Mouse (Mus musculus) cerebellum, adult 2 months (tissue): ENCODE data around the gene Olfr434. TPM values are rescaled to one million over a fixed set of nuclear protein-coding genes. Genes with fewer than 3 reads are reported as not detected.
A peak's percentile ranks its signal among the peaks of the same experiment; 100 is the strongest.
"Not testable (repeated sequence)": the region's sequence is repeated elsewhere in the genome, so short reads cannot be mapped to it uniquely, and the experiment has no call there.

Experiments
- DNase-seq, 2 experiments: peaks; one replicate each; pipeline ENCODE4 v3.0.0; 2021
- H3K27ac ChIP-seq: fragments of 200-500 bp; 2 replicates; pipeline ENCODE4 v1.5.1; 2012; ENCODE audit warnings: low read length, control low read depth, inconsistent platforms; ENCODE audit not compliant: insufficient read depth
- H3K27me3 ChIP-seq: fragments of 200-500 bp; 2 replicates; pipeline ENCODE4 v1.6.1; 2012; ENCODE audit warnings: inconsistent platforms, mild to moderate bottlenecking, low read length, moderate library complexity; ENCODE audit not compliant: control insufficient read depth, insufficient read depth
- H3K4me1 ChIP-seq: fragments of 200-500 bp; 2 replicates; pipeline ENCODE4 v1.6.1; 2011; ENCODE audit warnings: low read length; ENCODE audit not compliant: control insufficient read depth, insufficient read depth
- H3K4me3 ChIP-seq: fragments of 200-500 bp; replicated peaks from 2 replicates; pipeline ENCODE3; 2011; ENCODE audit warnings: mild to moderate bottlenecking, low read depth, low read length, control low read depth; ENCODE audit not compliant: insufficient read depth
- CTCF ChIP-seq: fragments of 200-500 bp; IDR thresholded peaks from 2 replicates; pipeline ENCODE4 v1.5.1; 2011; ENCODE audit warnings: low read depth, mild to moderate bottlenecking, control low read depth, low read length, moderate library complexity, borderline replicate concordance; ENCODE audit not compliant: insufficient read depth
- POLR2A ChIP-seq: fragments of 200-500 bp; IDR thresholded peaks from 2 replicates; pipeline ENCODE4 v1.6.1; 2011; ENCODE audit warnings: low read length, control low read depth, borderline replicate concordance; ENCODE audit not compliant: insufficient read depth
- WGBS: fragments of 180-500 bp; shearing (Covaris S2); methylation state at CpG from one replicate; pipeline ENCODE4 v1.1.7; 2018; 5-methylcytosine and 5-hydroxymethylcytosine counted together
- polyA plus RNA-seq: library from polyadenylated mRNA; depleted of rRNA; stranded (reverse); fragments of >200 nt; gene quantifications from 2 replicates; pipeline ENCODE4 v1.2.3, GENCODE M21; 2012

Olfr434 gene
- polyA plus RNA-seq, 1 experiment, result not detected

- Histone ChIP-seq H3K27ac (no peak overlapping the region), H3K4me1 (no peaks in the 10 kb centered on the region), H3K4me3 (no peak overlapping the region), H3K27me3 (no peaks in the 10 kb centered on the region)
- DNase-seq, result no peak
- TF ChIP-seq POLR2A, result no peak
- no peak for TF ChIP-seq CTCF
These were observed 10.0 kb upstream of the Olfr434 start for GRCm38 (mm10) chr6:43202786-43203185.

GRCm38 (mm10) chr6:43205355-43205754 lies 7.5 kb upstream of the Olfr434 start:
- Histone ChIP-seq H3K4me1 (no peaks in the 10 kb centered on the region), H3K27me3 (no peaks in the 10 kb centered on the region), H3K4me3 (no peak overlapping the region), H3K27ac (no peak overlapping the region)
- no peak for TF ChIP-seq POLR2A
- no peak for TF ChIP-seq CTCF
- no peak for DNase-seq
- WGBS, result 46% methylated on average over 2 of the region's 2 CpGs

GRCm38 (mm10) chr6:43231255-43231654 lies 18.4 kb downstream of the Olfr434 start, which contains the start of gene Olfr47:
Gene Olfr47 (plus strand): TSS chr6:43231529.
- H3K27me3 ChIP-seq, H3K4me1 ChIP-seq, DNase-seq, H3K27ac ChIP-seq, H3K4me3 ChIP-seq: not testable (repeated sequence)
- 70% methylated on average over 1 of the region's 1 CpGs for WGBS

- no peak for TF ChIP-seq POLR2A
- TF ChIP-seq CTCF, result peak; percentile 20; the same call in 1 of the 2 replicates
- no peak overlapping the region for H3K4me3 ChIP-seq
- no peaks in the 10 kb centered on the region for H3K27me3 ChIP-seq
- 23% methylated on average over 4 of the region's 4 CpGs for WGBS
- DNase-seq, result no peak
- H3K4me1 ChIP-seq, result no peaks in the 10 kb centered on the region
- no peak overlapping the region for H3K27ac ChIP-seq
These were observed 29.2 kb downstream of the Olfr434 start for GRCm38 (mm10) chr6:43242061-43242460.

GRCm38 (mm10) chr6:43247396-43247795 lies 34.6 kb downstream of the Olfr434 start:
- no peaks in the 10 kb centered on the region for H3K27me3 ChIP-seq
- TF ChIP-seq POLR2A (no peak), CTCF (no peak)
- no peak overlapping the region for H3K4me3 ChIP-seq
- H3K4me1 ChIP-seq, result no peaks in the 10 kb centered on the region
- 63% methylated on average over 3 of the region's 3 CpGs for WGBS
- no peak overlapping the region for H3K27ac ChIP-seq
- DNase-seq, result no peak

GRCm38 (mm10) chr6:43252994-43253393 lies 40.2 kb downstream of the Olfr434 start:
- DNase-seq, result no peak
- H3K4me1 ChIP-seq, result no peaks in the 10 kb centered on the region
- no peaks in the 10 kb centered on the region for H3K27me3 ChIP-seq
- 95% methylated on average over 1 of the region's 1 CpGs for WGBS
- TF ChIP-seq POLR2A (no peak), CTCF (no peak)
- H3K27ac ChIP-seq, result no peak overlapping the region
- no peak overlapping the region for H3K4me3 ChIP-seq

DNA sequence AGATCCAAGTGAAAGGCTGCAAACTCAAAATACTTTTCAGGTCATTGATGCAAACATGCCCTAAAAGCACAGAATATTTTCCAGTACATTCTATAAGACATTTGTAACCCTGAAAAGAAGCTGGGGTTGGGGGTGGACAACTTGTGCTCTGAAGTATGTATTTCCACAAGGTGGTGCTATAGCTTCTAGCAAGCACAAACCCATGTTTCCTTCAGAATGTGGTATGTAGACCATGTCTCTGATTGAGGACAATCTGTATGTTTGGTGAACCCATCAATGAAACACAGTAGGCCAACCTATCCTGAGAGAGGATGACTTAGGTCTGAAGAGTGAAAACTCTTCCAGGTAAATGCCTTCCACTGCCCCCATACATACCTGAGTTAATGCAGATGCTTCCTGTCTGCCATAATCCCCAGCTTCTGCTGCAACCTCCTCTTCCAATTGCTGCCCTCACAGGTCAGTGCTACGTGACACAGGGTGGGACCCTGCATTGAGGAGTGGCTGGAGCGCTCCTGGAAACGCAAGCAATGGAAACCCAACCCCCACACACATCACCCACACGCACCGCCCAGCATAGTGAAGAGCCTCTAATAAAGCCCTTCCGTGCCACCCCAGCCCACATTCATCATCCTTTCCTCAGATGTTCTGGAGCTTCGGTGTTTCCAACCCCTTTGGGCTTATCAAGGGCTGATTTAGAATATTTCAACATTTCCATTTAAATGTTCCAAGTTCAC lies 41.5 kb downstream of the Olfr434 start:
- DNase-seq, result peak in 1 of 2 experiments; percentile 23
- Histone ChIP-seq H3K4me1 (no peaks in the 10 kb centered on the region), H3K4me3 (no peak overlapping the region), H3K27me3 (no peaks in the 10 kb centered on the region), H3K27ac (no peak overlapping the region)
- WGBS, result 78% methylated on average over 7 of the region's 7 CpGs
- TF ChIP-seq CTCF (peak; percentile 35; the same call in 1 of the 2 replicates), POLR2A (no peak)

GRCm38 (mm10) chr6:43260756-43261155 lies 47.9 kb downstream of the Olfr434 start:
- no peak for DNase-seq
- no peaks in the 10 kb centered on the region for H3K4me1 ChIP-seq
- no peak overlapping the region for H3K4me3 ChIP-seq
- 73% methylated on average over 2 of the region's 2 CpGs for WGBS
- TF ChIP-seq CTCF (no peak), POLR2A (no peak)
- H3K27ac ChIP-seq, result no peak overlapping the region
- H3K27me3 ChIP-seq, result no peaks in the 10 kb centered on the region; the same call in 1 of the 2 replicates
